Mouse (Mus musculus): ENCODE measurements at regions not wholly inside any gene's neighbourhood (a gene's known extent, or its start where the extent isn't known, plus 50 kb on each side); places are given as distances from the start of the nearest gene placed in this dataset.

- TF ChIP-seq CTCF (IDR thresholded peaks at IDR 0.05; ENCODE audit: low read depth, low read length), result no peak
- TF ChIP-seq POLR2A (IDR thresholded peaks at IDR 0.05; ENCODE audit: borderline replicate concordance, low read depth, low read length), result no peak
These were observed 568.9 kb downstream of the Fat4 start for GRCm38 (mm10) chr3:39455650-39456049.
